Mouse (Mus musculus) liver, postnatal 0 days (tissue): ENCODE results near the gene Hmga1. TPM values are rescaled to one million over a fixed set of nuclear protein-coding genes. Genes with fewer than 3 reads are reported as not detected.
A peak's percentile ranks its signal among the peaks of the same experiment; 100 is the strongest.

ENCODE experiments used
- ATAC-seq: fragments of 200-750 bp; cut with Nextera tagmentation; 2 replicates; pipeline ENCODE4 v1.8.0; 2017; ENCODE audit warnings: mild to moderate bottlenecking, moderate library complexity
- DNase-seq: peaks from one replicate; pipeline ENCODE4 v3.0.0-alpha.2; 2016
- H3K27ac ChIP-seq: fragments of 300-500 bp; sonication (generic); 2 replicates; pipeline ENCODE4 v1.5.1; 2014; ENCODE audit warnings: antibody characterized with exemption, moderate library complexity, mild to moderate bottlenecking, low read depth
- H3K27me3 ChIP-seq: fragments of 300-500 bp; sonication (generic); 2 replicates; pipeline ENCODE4 v1.6.1; 2014; ENCODE audit warnings: low read length, control low read depth, mixed read lengths; ENCODE audit not compliant: insufficient read depth
- H3K36me3 ChIP-seq: fragments of 300-500 bp; sonication (generic); replicated peaks from 2 replicates; pipeline ENCODE4 v1.6.1; 2014; ENCODE audit warnings: mild to moderate bottlenecking, control low read depth, low read length, moderate library complexity, mixed read lengths; ENCODE audit not compliant: insufficient read depth
- H3K4me1 ChIP-seq: fragments of 300-500 bp; sonication (generic); 2 replicates; pipeline ENCODE4 v1.6.1; 2014; ENCODE audit warnings: antibody characterized with exemption, mild to moderate bottlenecking, control low read depth; ENCODE audit not compliant: insufficient read depth
- H3K4me2 ChIP-seq: fragments of 300-500 bp; sonication (generic); 2 replicates; pipeline ENCODE4 v1.6.1; 2014; ENCODE audit warnings: low read depth, mild to moderate bottlenecking, low read length, moderate library complexity, mixed read lengths
- H3K4me3 ChIP-seq: fragments of 300-500 bp; sonication (generic); 2 replicates; pipeline ENCODE4 v1.5.1; 2014; ENCODE audit warnings: low read depth, low read length
- H3K9ac ChIP-seq: fragments of 300-500 bp; sonication (generic); replicated peaks from 2 replicates; pipeline ENCODE4 v1.6.1; 2014; ENCODE audit warnings: mild to moderate bottlenecking, moderate library complexity
- H3K9me3 ChIP-seq: fragments of 300-500 bp; sonication (generic); 2 replicates; pipeline ENCODE4 v1.6.1; 2016; ENCODE audit warnings: mild to moderate bottlenecking, control low read depth, low read length, mixed read lengths
- CTCF ChIP-seq: sonication (generic); IDR thresholded peaks from 2 replicates; pipeline ENCODE4 v1.5.1; 2016; ENCODE audit warnings: antibody characterized with exemption, low read depth
- EP300 ChIP-seq: IDR thresholded peaks from 2 replicates; pipeline ENCODE4 v1.6.1; 2016; ENCODE audit warnings: antibody characterized with exemption, low read depth, mild to moderate bottlenecking
- WGBS: fragments of 180-500 bp; shearing (Covaris S2); extraction: QIAGEN DNeasy Blood & Tissue Kit; methylation state at CpG from one replicate; pipeline ENCODE4 v1.1.7; 2014; ENCODE audit not compliant: insufficient replicate concordance; 5-methylcytosine and 5-hydroxymethylcytosine counted together
- polyA plus RNA-seq: library from polyadenylated mRNA; unstranded; fragments of >200 nt; fragmentation: Nextera tagmentation; extraction: Ambion mirVana; gene quantifications from 2 replicates; pipeline ENCODE4 v1.2.1, GENCODE M21; 2015

Gene Hmga1
- polyA plus RNA-seq, 1 experiment from 2014 or later, result 64.0 TPM

DNA sequence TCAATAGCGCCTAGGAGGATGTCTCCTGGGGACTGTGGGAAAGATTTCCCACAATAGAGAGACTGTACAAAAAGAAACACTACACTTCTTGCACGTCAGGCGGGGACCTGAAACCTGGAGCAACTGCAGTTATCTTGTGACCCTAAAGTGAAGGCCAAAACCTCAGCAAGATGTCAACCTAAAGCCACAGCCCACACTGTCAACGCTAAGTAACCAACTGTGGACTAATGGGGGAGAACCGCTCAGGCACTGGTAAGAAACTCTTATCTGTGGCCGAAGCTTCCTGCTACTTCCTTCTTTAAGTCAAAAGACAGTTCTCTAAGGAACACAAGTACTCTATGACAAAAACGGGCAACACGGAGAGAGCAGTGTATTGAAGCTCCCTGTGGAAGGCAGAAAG is 31.9 kb downstream of the Hmga1 start:
- no peak overlapping the region for H3K4me2 ChIP-seq
- peaks cover 4% of the 10 kb centered on the region for H3K36me3 ChIP-seq
- WGBS, result 20% methylated on average over 8 of the region's 8 CpGs
- no peak overlapping the region for H3K9ac ChIP-seq
- ATAC-seq (peak; percentile 17; the same call in 1 of the 2 replicates), DNase-seq (no peak)
- H3K4me1 ChIP-seq, result peaks cover 16% of the 10 kb centered on the region
- H3K4me3 ChIP-seq, result no peak overlapping the region
- no peaks in the 10 kb centered on the region for H3K27me3 ChIP-seq
- peak overlapping the region; percentile 36 for H3K27ac ChIP-seq
- no peaks in the 10 kb centered on the region for H3K9me3 ChIP-seq
- no peak for TF ChIP-seq CTCF
- no peak for TF ChIP-seq EP300

DNA sequence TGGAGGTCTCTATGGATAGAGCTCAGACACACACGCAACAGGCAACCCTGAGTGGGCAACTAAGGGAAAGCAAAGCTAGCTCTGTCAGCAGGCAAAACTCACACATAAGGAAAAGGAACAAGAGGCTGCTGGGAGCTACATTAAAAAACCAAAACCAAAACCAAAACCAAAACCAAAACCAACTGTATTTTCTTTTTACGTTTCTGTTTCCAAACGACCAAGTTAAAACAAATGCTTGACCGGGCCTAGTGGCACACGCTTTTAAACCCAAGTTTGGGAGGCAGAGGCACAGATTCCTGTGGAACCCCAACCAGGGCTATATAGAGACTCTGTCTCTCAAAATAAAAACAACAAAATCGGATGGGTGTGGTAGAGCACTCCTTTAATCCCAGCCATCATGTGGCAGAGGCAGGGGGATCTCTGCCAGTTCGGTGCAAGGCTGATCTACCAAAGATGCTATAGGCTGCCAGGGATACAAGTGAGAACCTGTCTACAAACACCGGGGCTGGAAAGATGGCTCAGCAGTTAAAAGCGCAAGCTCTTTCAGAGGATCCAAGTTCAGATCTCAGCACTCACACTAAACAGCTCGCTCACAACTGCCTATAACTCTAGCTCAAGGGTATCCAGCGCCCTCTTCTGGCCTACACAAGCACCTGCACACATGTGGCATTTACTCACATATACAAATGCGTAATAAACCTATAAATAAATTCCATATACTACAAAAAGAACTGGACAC is 35.7 kb downstream of the Hmga1 start:
- ATAC-seq (no peak), DNase-seq (no peak)
- no peak overlapping the region for H3K9ac ChIP-seq
- peaks cover 13% of the 10 kb centered on the region for H3K4me1 ChIP-seq
- H3K4me3 ChIP-seq, result no peak overlapping the region
- peak overlapping the region; percentile 26 for H3K4me2 ChIP-seq
- TF ChIP-seq CTCF (peak; percentile 67), EP300 (no peak)
- no peaks in the 10 kb centered on the region for H3K9me3 ChIP-seq
- WGBS, result 78% methylated on average over 12 of the region's 12 CpGs
- no peaks in the 10 kb centered on the region for H3K27me3 ChIP-seq
- peaks cover 31% of the 10 kb centered on the region for H3K36me3 ChIP-seq
- no peak overlapping the region for H3K27ac ChIP-seq

DNA sequence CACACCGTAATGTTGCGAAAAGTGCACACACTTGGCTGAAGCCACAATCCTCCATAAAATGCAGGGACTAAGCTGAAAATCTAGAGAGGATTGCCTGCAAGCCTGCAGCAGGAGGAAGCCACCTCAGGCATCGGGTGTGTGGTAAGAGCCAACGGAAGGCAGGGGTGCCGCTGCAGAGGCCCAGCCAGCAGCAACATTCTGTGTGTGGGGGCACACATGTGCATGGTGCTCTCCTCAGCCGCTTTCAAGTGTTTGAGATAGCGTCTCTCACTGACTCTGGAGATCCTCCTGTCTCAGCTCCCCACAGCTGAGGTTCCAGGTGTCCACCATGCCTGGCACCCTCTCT is 36.2 kb downstream of the Hmga1 start:
- Histone ChIP-seq H3K9me3 (no peaks in the 10 kb centered on the region), H3K27ac (no peak overlapping the region), H3K27me3 (no peaks in the 10 kb centered on the region), H3K4me2 (no peak overlapping the region), H3K4me1 (peaks cover 9% of the 10 kb centered on the region), H3K9ac (no peak overlapping the region), H3K36me3 (peaks cover 32% of the 10 kb centered on the region), H3K4me3 (no peak overlapping the region)
- DNase-seq (no peak), ATAC-seq (no peak)
- no peak for TF ChIP-seq EP300
- TF ChIP-seq CTCF, result no peak
- 77% methylated on average over 7 of the region's 7 CpGs for WGBS

DNA sequence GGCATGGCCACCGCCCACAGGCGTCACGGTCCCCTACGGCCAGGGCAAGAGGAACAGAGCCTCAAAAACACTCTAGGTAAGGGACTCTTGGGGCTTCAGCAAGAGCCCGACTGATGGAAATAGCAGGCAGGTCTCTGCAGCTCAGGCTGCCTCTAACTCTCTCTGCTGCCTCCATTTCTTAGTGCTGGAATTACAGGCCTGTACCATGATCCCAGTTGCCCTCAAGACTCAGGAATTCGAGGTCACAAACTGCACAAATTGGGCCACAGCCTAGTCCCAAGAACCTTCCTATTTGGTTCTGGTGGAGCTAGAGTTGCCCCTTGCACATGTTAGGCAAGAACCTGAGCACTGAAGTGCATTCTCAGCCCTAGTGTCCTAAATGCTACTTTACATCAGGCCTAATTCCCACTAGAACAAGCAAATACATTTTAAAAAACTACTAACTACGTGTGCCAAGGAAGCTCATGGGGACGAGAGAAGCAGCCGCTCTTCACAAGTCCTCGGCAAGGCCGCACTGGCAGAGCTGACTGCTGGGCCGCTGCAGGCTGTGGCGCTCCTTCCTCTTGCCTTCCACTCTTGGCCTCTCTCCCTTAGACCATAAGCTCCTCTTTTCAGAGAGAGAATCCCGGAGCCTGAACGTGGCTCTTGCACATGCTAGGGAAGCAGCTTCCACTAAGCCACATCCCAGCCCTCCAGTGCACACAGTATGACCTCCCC is 39.5 kb downstream of the Hmga1 start:
- Histone ChIP-seq H3K4me3 (no peak overlapping the region), H3K9me3 (no peaks in the 10 kb centered on the region), H3K27ac (no peak overlapping the region), H3K4me1 (no peaks in the 10 kb centered on the region), H3K4me2 (no peak overlapping the region), H3K9ac (no peak overlapping the region), H3K27me3 (no peaks in the 10 kb centered on the region), H3K36me3 (peaks cover 32% of the 10 kb centered on the region)
- no peak for ATAC-seq
- TF ChIP-seq CTCF, result no peak
- no peak for TF ChIP-seq EP300
- WGBS, result 82% methylated on average over 15 of the region's 15 CpGs
- no peak for DNase-seq

DNA sequence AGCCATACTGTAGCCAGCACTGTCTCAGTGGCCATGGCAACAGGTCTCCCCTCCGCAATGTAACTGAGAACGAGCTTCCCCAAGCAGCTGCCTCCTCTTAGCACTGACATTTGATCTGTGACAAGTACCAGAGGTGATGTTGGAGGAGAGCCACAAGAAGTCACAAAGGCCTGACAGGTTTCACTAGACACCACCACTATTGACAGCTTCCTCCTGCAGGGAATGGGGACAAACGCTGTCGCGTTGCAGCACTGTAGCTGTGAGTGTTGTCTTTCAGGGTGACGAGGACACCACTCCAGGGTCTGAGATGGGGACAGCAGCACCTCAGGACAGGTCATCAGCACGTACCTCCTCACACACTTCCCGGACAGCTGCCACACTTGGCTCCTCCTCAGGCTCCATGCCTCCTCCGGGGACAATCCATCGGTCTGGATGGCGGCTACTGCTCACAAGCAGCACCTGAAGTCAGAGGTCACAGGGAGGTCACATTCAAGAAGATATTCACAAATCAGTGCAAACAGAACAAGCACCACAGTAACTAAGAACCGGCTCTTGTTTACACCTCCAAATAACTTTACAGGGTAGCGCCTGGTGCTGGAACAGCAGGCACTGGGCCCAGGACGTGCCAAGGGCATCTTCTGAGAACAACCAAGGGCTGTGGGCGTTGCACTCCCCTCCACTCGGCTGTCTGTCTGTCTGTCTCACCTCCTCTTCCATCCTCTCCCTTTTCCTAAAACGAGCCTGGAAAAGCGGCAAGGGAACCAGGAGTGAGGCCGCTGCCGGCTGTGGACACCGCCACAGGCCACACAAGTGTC is 40.3 kb downstream of the Hmga1 start:
- Histone ChIP-seq H3K4me1 (no peaks in the 10 kb centered on the region), H3K27ac (no peak overlapping the region), H3K9me3 (no peaks in the 10 kb centered on the region), H3K9ac (no peak overlapping the region), H3K36me3 (peaks cover 29% of the 10 kb centered on the region), H3K4me2 (no peak overlapping the region), H3K4me3 (no peak overlapping the region), H3K27me3 (no peaks in the 10 kb centered on the region)
- TF ChIP-seq EP300 (no peak), CTCF (no peak)
- WGBS, result 84% methylated on average over 21 of the region's 21 CpGs
- DNase-seq (no peak), ATAC-seq (no peak)

DNA sequence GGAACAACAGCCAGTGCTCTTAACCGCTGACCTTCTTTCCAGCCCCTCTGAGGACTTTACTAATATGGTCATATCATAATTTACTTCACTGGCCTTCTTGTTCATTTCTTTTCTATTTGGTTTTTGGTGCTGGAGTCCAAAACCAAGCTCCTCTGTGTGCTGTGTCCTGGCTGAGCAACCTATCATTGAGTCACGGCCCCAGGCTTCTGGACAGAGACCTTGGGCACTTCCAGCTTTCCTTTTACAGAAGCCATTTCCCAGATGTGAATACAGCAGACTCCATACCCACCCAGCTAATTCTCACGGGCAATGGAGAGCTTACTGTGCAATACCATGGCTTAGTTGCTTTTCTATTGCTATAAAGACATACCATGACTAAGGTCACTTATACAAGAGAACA is 44.0 kb downstream of the Hmga1 start:
- TF ChIP-seq CTCF (no peak), EP300 (no peak)
- DNase-seq, result no peak
- 80% methylated on average over 3 of the region's 3 CpGs for WGBS
- H3K9ac ChIP-seq, result no peak overlapping the region
- no peaks in the 10 kb centered on the region for H3K9me3 ChIP-seq
- H3K27ac ChIP-seq, result no peak overlapping the region
- H3K36me3 ChIP-seq, result peaks cover 18% of the 10 kb centered on the region
- no peak for ATAC-seq
- H3K4me2 ChIP-seq, result no peak overlapping the region
- H3K4me3 ChIP-seq, result no peak overlapping the region
- H3K27me3 ChIP-seq, result no peaks in the 10 kb centered on the region
- peaks cover 13% of the 10 kb centered on the region for H3K4me1 ChIP-seq
